Mouse (Mus musculus) stomach, postnatal 0 days (tissue): ENCODE measurements around the gene Cd8a.

Experiments
- CTCF ChIP-seq: IDR thresholded peaks from 2 replicates; pipeline ENCODE4 v1.5.1; 2016; ENCODE audit warnings: antibody characterized with exemption, low read depth, mild to moderate bottlenecking, moderate library complexity
- EP300 ChIP-seq: optimal IDR thresholded peaks from 2 replicates; pipeline ENCODE3; 2016; ENCODE audit warnings: antibody characterized with exemption

DNA sequence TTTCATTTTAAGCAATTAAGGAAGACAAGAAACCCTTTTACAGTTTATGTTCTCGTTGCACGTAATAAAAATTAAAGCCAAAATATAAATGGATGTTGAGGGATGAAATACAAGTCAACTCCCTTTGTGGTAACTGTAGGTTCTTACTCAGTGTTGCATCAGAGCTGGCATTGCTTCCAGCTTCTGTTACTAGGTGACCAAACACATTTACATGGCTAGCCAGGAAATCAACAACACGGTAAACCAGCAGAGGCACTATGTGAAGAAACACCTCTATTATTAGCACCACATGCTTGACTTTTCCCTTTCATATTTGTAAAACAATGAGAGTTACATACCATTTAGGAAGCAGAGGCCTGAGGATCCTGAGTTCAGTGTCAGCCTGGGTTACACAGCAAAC, 45.6 kb downstream of the Cd8a start:
- no peak for TF ChIP-seq CTCF
- TF ChIP-seq EP300: no peak
